Mouse (Mus musculus): ENCODE data around the gene Arpp19.

The Arpp19 gene

DNA sequence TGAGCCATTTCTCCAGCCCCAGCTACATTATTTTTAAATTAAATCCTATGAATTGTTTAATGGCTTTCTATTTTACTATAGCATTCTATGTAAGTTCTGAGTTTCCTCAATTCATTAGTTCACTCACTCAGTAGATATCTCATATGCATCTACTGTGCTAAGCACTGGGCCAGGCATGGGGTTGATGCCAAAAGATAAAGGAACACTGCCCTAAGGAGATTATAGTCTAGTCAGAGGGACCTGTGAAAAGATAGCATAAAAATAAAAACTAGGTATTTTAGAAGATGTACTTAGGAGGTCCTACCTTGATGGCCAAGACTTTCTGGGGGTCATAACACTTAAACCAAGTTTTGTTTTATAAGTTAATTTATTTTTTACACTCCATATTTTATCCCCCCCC, 64.7 kb downstream of the Arpp19 start:
- no peak for DNase-seq (ENCODE audit: low spot score in 2 of 2)

Data from right cerebral cortex, postnatal 10 days (tissue).